Mouse (Mus musculus) midbrain, postnatal 0 days (tissue): Measurements from ENCODE around the gene Chn2. TPM values are rescaled to one million over a fixed set of nuclear protein-coding genes. Genes with fewer than 3 reads are reported as not detected.

Experiments used
- ATAC-seq: fragments of 200-750 bp; cut with Nextera tagmentation; 2 replicates; pipeline ENCODE4 v1.8.0; 2017; ENCODE audit warnings: moderate number of reproducible peaks, mild to moderate bottlenecking, moderate TSS enrichment, moderate library complexity; ENCODE audit not compliant: low FRiP score
- DNase-seq: peaks from one replicate; pipeline ENCODE4 v3.0.0-alpha.2; 2015; ENCODE audit warnings: low spot score
- H3K27ac ChIP-seq: fragments of 300-500 bp; sonication (generic); 2 replicates; pipeline ENCODE4 v1.5.1; 2014; ENCODE audit warnings: low read depth, mild to moderate bottlenecking, low read length, mixed read lengths
- H3K27me3 ChIP-seq: fragments of 300-500 bp; sonication (generic); 2 replicates; pipeline ENCODE4 v1.6.1; 2014; ENCODE audit warnings: low read length, control low read depth, mixed read lengths; ENCODE audit not compliant: insufficient read depth
- H3K36me3 ChIP-seq: fragments of 300-500 bp; sonication (generic); 2 replicates; pipeline ENCODE4 v1.6.1; 2014; ENCODE audit warnings: low read length, control low read depth, mixed read lengths; ENCODE audit not compliant: insufficient read depth
- H3K4me1 ChIP-seq: fragments of 300-500 bp; sonication (generic); 2 replicates; pipeline ENCODE4 v1.6.1; 2014; ENCODE audit warnings: mild to moderate bottlenecking, control low read depth, antibody characterized with exemption, low read length, mixed read lengths; ENCODE audit not compliant: insufficient read depth
- H3K4me2 ChIP-seq: fragments of 300-500 bp; sonication (generic); 2 replicates; pipeline ENCODE4 v1.6.1; 2014; ENCODE audit warnings: low read depth, mild to moderate bottlenecking, low read length, mixed read lengths; ENCODE audit not compliant: poor library complexity, severe bottlenecking
- H3K4me3 ChIP-seq: fragments of 300-500 bp; sonication (generic); 2 replicates; pipeline ENCODE4 v1.5.1; 2014; ENCODE audit warnings: low read depth, mild to moderate bottlenecking, low read length, moderate library complexity
- H3K9ac ChIP-seq: fragments of 300-500 bp; sonication (generic); replicated peaks from 2 replicates; pipeline ENCODE4 v1.6.1; 2014; ENCODE audit warnings: mild to moderate bottlenecking, low read length, moderate library complexity, mixed read lengths; ENCODE audit not compliant: poor library complexity, severe bottlenecking
- H3K9me3 ChIP-seq: fragments of 300-500 bp; sonication (generic); 2 replicates; pipeline ENCODE4 v1.6.1; 2016; ENCODE audit warnings: low read length, control low read depth
- CTCF ChIP-seq: IDR thresholded peaks from 2 replicates; pipeline ENCODE4 v1.5.1; 2016; ENCODE audit warnings: antibody characterized with exemption, mild to moderate bottlenecking
- WGBS: fragments of 180-500 bp; shearing (Covaris S2); extraction: QIAGEN DNeasy Blood & Tissue Kit; methylation state at CpG from one replicate; pipeline ENCODE4 v1.1.7; 2014; 5-methylcytosine and 5-hydroxymethylcytosine counted together
- polyA plus RNA-seq: library from polyadenylated mRNA; unstranded; fragments of >200 nt; fragmentation: Nextera tagmentation; extraction: Ambion mirVana; gene quantifications from 2 replicates; pipeline ENCODE4 v1.2.1, GENCODE M21; 2015
- total RNA-seq: library from RNA; depleted of rRNA; stranded (reverse); fragments of >200 nt; gene quantifications from 2 replicates; pipeline ENCODE4 v1.2.3, GENCODE M21; 2014

Chn2 gene
- total and polyA plus RNA-seq, 2 experiments from 2014 or later = 21.4 to 36.4 TPM

DNA sequence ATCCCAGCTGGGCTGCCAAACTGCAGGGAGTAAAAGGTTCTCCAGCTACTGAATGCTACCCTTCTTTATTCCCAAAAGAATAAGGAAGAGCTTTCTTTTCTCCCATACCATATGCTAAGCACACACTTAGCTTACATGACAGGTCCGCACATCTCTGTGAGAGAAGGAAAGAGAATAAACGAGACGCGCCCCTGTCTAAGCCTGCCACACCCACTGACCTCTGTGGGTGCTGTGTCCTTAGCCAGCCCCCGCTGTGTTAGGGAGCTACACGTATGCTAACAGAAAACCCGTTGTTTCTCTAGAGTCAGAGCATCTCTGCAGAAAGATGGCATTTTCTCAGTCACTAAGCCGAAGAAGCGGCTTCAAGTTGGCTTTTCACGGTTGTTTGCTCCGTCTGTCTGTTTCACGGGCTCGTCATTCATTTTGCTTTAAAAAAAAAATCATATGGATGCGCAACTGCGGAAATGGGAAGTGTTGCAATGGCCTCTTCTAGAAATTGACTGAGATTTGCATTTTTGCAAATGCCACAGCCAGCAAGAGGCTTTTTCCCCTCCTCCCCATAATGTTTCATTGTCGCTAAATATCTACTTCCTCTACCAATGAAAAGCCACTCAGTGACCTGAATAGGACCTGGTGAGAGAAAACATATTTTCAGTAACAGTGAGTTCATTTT lies 30.8 kb upstream of the Chn2 start:
- DNase-seq = peak; percentile 19
- TF ChIP-seq CTCF = no peak
- Histone ChIP-seq H3K27ac (no peak overlapping the region; the same call in 1 of the 2 replicates), H3K4me1 (peaks cover 5% of the 10 kb centered on the region; the same call in 1 of the 2 replicates), H3K9me3 (no peaks in the 10 kb centered on the region), H3K4me2 (peak overlapping the region; percentile 35; the same call in 1 of the 2 replicates), H3K4me3 (no peak overlapping the region), H3K36me3 (no peaks in the 10 kb centered on the region), H3K27me3 (no peaks in the 10 kb centered on the region), H3K9ac (no peak overlapping the region; the same call in 1 of the 2 replicates)
- ATAC-seq = no peak
- 29% methylated on average over 16 of the region's 16 CpGs for WGBS

DNA sequence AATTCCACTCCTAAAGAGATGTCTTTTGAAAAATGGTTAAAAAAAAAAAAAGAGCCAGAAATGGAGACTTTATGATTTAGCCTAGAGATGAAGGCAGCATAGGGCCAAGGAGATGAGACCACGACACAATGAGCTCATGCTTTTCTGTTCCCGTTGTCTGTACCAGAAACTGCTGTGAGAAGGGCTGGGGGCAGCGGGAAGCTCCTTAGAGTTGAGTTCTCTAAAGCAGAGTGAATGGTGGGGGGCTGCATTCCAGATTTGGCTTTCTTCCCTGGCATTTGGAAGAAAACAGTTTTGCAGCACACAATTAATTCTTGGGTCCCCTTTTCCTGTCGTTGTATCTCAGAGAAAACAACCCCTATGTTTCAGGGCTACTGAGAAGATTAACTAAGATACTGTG lies 30.1 kb upstream of the Chn2 start:
- Histone ChIP-seq H3K4me1 (peaks cover 5% of the 10 kb centered on the region; the same call in 1 of the 2 replicates), H3K4me2 (no peak overlapping the region), H3K27ac (no peak overlapping the region), H3K9ac (no peak overlapping the region), H3K36me3 (no peaks in the 10 kb centered on the region), H3K27me3 (no peaks in the 10 kb centered on the region; the same call in 1 of the 2 replicates), H3K4me3 (no peak overlapping the region), H3K9me3 (no peaks in the 10 kb centered on the region)
- ATAC-seq (no peak), DNase-seq (no peak)
- TF ChIP-seq CTCF = no peak
- 23% methylated on average over 4 of the region's 4 CpGs for WGBS

DNA sequence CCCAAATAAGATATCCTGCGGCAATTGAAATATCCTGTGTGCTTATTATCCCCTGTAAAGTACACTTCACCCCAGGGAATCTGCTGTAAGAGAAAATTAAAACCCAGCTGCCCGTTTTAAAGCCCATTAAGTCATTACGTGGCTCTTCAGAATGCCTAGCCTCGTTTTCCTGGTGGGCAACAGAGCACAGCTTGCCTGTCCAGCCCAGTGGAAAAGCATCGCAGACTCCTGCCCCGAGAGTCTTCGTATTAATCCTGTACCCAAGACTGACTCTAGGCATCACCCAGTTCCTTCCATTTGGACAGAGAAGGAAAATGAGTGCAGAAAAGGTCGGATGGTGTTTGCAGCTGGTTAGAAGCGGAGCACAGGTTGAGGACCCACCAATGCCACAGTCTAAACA lies 29.0 kb upstream of the Chn2 start:
- Histone ChIP-seq H3K9ac (no peak overlapping the region), H3K4me2 (no peak overlapping the region), H3K9me3 (no peaks in the 10 kb centered on the region), H3K36me3 (no peaks in the 10 kb centered on the region), H3K27ac (no peak overlapping the region), H3K27me3 (no peaks in the 10 kb centered on the region; the same call in 1 of the 2 replicates), H3K4me1 (peaks cover 5% of the 10 kb centered on the region; the same call in 1 of the 2 replicates), H3K4me3 (no peak overlapping the region)
- WGBS = 45% methylated on average over 9 of the region's 9 CpGs
- DNase-seq (peak; percentile 12), ATAC-seq (no peak)
- no peak for TF ChIP-seq CTCF

DNA sequence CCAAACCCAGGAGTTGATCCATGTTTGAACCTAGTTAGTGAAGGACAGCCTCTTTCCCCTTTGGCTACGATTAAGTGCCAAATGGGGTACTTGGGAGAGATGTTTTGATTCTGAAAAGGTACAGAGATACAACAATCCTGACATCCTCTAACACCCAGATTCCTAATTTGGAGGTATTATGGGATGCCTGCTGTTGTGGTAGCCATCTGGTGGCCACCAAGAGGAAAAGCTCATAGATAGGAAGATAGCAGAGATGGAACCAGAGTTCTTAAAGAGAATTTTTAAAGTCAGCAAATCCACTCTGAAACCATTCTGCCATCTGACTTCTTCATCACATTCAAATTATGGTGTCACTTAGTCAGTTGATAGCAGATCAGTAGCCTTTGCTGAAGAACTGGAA lies 27.2 kb upstream of the Chn2 start:
- Histone ChIP-seq H3K4me2 (no peak overlapping the region), H3K9ac (no peak overlapping the region), H3K4me1 (peaks cover 5% of the 10 kb centered on the region; the same call in 1 of the 2 replicates), H3K9me3 (no peaks in the 10 kb centered on the region), H3K36me3 (no peaks in the 10 kb centered on the region), H3K27me3 (no peaks in the 10 kb centered on the region; the same call in 1 of the 2 replicates), H3K27ac (no peak overlapping the region), H3K4me3 (no peak overlapping the region)
- 96% methylated on average over 1 of the region's 1 CpGs for WGBS
- DNase-seq = no peak
- ATAC-seq = no peak
- peak; percentile 42 for TF ChIP-seq CTCF

DNA sequence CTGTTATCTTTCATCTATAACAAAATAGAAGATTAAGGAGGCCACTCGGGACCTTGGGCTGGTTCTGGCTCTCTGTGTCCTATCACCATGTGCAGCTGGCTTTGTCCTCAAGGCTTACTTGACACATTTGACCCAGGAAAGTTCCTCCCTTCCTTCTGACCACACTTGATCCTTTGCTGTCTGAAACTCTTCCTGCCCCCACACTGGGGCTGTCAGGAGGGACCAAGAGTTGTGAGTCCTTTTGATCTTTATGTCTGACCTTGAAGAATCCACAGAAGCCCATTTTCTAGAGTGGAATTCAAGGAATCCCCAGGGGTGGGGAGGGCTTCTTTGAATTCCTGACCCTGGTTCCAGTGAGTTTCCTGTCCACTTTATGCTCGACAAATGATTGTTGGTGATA lies 21.3 kb upstream of the Chn2 start:
- Histone ChIP-seq H3K4me2 (no peak overlapping the region), H3K4me3 (no peak overlapping the region), H3K9ac (no peak overlapping the region), H3K4me1 (no peaks in the 10 kb centered on the region; the same call in 1 of the 2 replicates), H3K36me3 (no peaks in the 10 kb centered on the region), H3K27ac (no peak overlapping the region), H3K27me3 (no peaks in the 10 kb centered on the region; the same call in 1 of the 2 replicates), H3K9me3 (no peaks in the 10 kb centered on the region)
- ATAC-seq (no peak), DNase-seq (no peak)
- whole genome bisulfite sequencing = 67% methylated on average over 2 of the region's 2 CpGs
- no peak for TF ChIP-seq CTCF

DNA sequence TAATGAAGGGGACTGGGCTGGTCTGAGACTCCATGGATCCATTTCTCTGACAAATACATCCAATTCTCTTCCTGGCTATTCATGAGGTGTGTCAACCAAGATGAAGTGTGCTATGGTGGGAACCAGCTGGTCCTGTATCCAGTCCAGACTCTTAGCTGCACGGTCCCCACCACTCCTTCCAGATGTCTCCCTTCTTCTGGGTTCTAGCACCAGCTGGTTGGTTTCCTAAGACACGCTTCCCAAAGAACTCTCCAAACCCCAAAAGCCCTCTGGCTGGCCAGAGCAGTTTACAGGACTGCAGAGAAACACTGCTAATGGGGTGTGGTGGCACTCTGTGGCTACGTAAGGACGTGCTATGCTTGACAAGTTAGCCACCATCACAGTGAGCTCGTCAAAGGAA lies 20.5 kb upstream of the Chn2 start:
- Histone ChIP-seq H3K4me1 (no peaks in the 10 kb centered on the region; the same call in 1 of the 2 replicates), H3K4me3 (no peak overlapping the region), H3K27me3 (no peaks in the 10 kb centered on the region; the same call in 1 of the 2 replicates), H3K9me3 (no peaks in the 10 kb centered on the region), H3K4me2 (no peak overlapping the region), H3K9ac (no peak overlapping the region), H3K27ac (no peak overlapping the region), H3K36me3 (no peaks in the 10 kb centered on the region)
- WGBS = 88% methylated on average over 5 of the region's 5 CpGs
- DNase-seq = no peak
- TF ChIP-seq CTCF = no peak
- ATAC-seq = no peak
